Mouse (Mus musculus) megakaryocyte, embryonic 14.5 days (primary cell): ENCODE data around the gene Icam1.

Experiments used
- FLI1 ChIP-seq: IDR thresholded peaks from 2 replicates; pipeline ENCODE4 v1.6.1; 2012; ENCODE audit warnings: low read length, inconsistent platforms, mixed read lengths
- GATA1 ChIP-seq: IDR thresholded peaks from 3 replicates; pipeline ENCODE4 v1.6.1; 2012; ENCODE audit warnings: mixed read lengths, low read length, inconsistent platforms, borderline replicate concordance

- no peak for TF ChIP-seq GATA1
- TF ChIP-seq FLI1, result no peak
Observed at GRCm38 (mm10) chr9:21015571-21016130, at the start of gene Icam1.
